Mouse (Mus musculus) hindbrain, postnatal 0 days (tissue): ENCODE data around the gene Sall1. TPM values are rescaled to one million over a fixed set of nuclear protein-coding genes. Genes with fewer than 3 reads are reported as not detected.
A peak's percentile ranks its signal among the peaks of the same experiment; 100 is the strongest.

Source experiments
- ATAC-seq: fragments of 200-750 bp; cut with Nextera tagmentation; 2 replicates; pipeline ENCODE4 v1.8.0; 2017; ENCODE audit warnings: mild to moderate bottlenecking, moderate TSS enrichment, moderate library complexity
- DNase-seq: peaks from one replicate; pipeline ENCODE4 v3.0.0-alpha.2; 2015; ENCODE audit warnings: low spot score
- H3K27ac ChIP-seq: fragments of 300-500 bp; sonication (generic); 2 replicates; pipeline ENCODE4 v1.5.1; 2014; ENCODE audit warnings: mild to moderate bottlenecking
- H3K27me3 ChIP-seq: fragments of 300-500 bp; sonication (generic); 2 replicates; pipeline ENCODE4 v1.6.1; 2014; ENCODE audit warnings: low read length, mixed read lengths; ENCODE audit not compliant: insufficient read depth
- H3K36me3 ChIP-seq: fragments of 300-500 bp; sonication (generic); 2 replicates; pipeline ENCODE4 v1.6.1; 2014; ENCODE audit warnings: low read length, mixed read lengths; ENCODE audit not compliant: insufficient read depth
- H3K4me1 ChIP-seq: fragments of 300-500 bp; sonication (generic); 2 replicates; pipeline ENCODE4 v1.6.1; 2014; ENCODE audit warnings: antibody characterized with exemption, low read length, mixed read lengths; ENCODE audit not compliant: insufficient read depth
- H3K4me2 ChIP-seq: fragments of 300-500 bp; sonication (generic); 2 replicates; pipeline ENCODE4 v1.6.1; 2014; ENCODE audit warnings: low read depth, mild to moderate bottlenecking, low read length, moderate library complexity, mixed read lengths
- H3K4me3 ChIP-seq: fragments of 300-500 bp; sonication (generic); 2 replicates; pipeline ENCODE4 v1.5.1; 2014; ENCODE audit warnings: low read length
- H3K9ac ChIP-seq: fragments of 300-500 bp; sonication (generic); replicated peaks from 2 replicates; pipeline ENCODE4 v1.6.1; 2014; ENCODE audit warnings: mild to moderate bottlenecking, low read length, moderate library complexity, mixed read lengths
- H3K9me3 ChIP-seq: fragments of 300-500 bp; sonication (generic); 2 replicates; pipeline ENCODE4 v1.6.1; 2016; ENCODE audit warnings: low read length, mixed read lengths
- CTCF ChIP-seq: IDR thresholded peaks from 2 replicates; pipeline ENCODE4 v1.5.1; 2016; ENCODE audit warnings: antibody characterized with exemption, control low read depth, low read depth
- WGBS: fragments of 180-500 bp; shearing (Covaris S2); extraction: QIAGEN DNeasy Blood & Tissue Kit; methylation state at CpG from one replicate; pipeline ENCODE4 v1.1.7; 2014; 5-methylcytosine and 5-hydroxymethylcytosine counted together
- polyA plus RNA-seq: library from polyadenylated mRNA; unstranded; fragments of >200 nt; fragmentation: Nextera tagmentation; extraction: Ambion mirVana; gene quantifications from 2 replicates; pipeline ENCODE4 v1.2.1, GENCODE M21; 2015
- total RNA-seq: library from RNA; depleted of rRNA; stranded (reverse); fragments of >200 nt; gene quantifications from 2 replicates; pipeline ENCODE4 v1.2.3, GENCODE M21; 2014

Gene Sall1
- total and polyA plus RNA-seq, 2 experiments from 2014 or later = 3.3 to 7.5 TPM

- 81% methylated on average over 8 of the region's 8 CpGs for WGBS
- Histone ChIP-seq H3K27ac (no peak overlapping the region), H3K9me3 (no peaks in the 10 kb centered on the region), H3K4me3 (no peak overlapping the region), H3K4me2 (no peak overlapping the region), H3K9ac (no peak overlapping the region), H3K27me3 (no peaks in the 10 kb centered on the region), H3K36me3 (no peaks in the 10 kb centered on the region), H3K4me1 (peaks cover 5% of the 10 kb centered on the region; the same call in 1 of the 2 replicates)
- TF ChIP-seq CTCF = no peak
- DNase-seq (no peak), ATAC-seq (no peak)
Measured at GRCm38 (mm10) chr8:89060717-89061116, 16.8 kb upstream of the Sall1 start.

- Histone ChIP-seq H3K9ac (no peak overlapping the region), H3K27me3 (no peaks in the 10 kb centered on the region), H3K27ac (no peak overlapping the region), H3K4me3 (no peak overlapping the region), H3K4me2 (no peak overlapping the region), H3K36me3 (no peaks in the 10 kb centered on the region), H3K9me3 (no peaks in the 10 kb centered on the region), H3K4me1 (peaks cover 5% of the 10 kb centered on the region; the same call in 1 of the 2 replicates)
- 30% methylated on average over 6 of the region's 6 CpGs for WGBS
- DNase-seq (no peak), ATAC-seq (no peak)
- no peak for TF ChIP-seq CTCF
Measured at GRCm38 (mm10) chr8:89059507-89059906, 15.5 kb upstream of the Sall1 start.

- ATAC-seq (no peak), DNase-seq (no peak)
- no peak overlapping the region for H3K27ac ChIP-seq
- peaks cover 5% of the 10 kb centered on the region; the same call in 1 of the 2 replicates for H3K27me3 ChIP-seq
- H3K9ac ChIP-seq = no peak overlapping the region
- H3K4me2 ChIP-seq = no peak overlapping the region
- no peaks in the 10 kb centered on the region for H3K9me3 ChIP-seq
- no peak overlapping the region for H3K4me3 ChIP-seq
- no peaks in the 10 kb centered on the region for H3K4me1 ChIP-seq
- 91% methylated on average over 7 of the region's 7 CpGs for WGBS
- H3K36me3 ChIP-seq = no peaks in the 10 kb centered on the region
- TF ChIP-seq CTCF = no peak
Measured at GRCm38 (mm10) chr8:89052880-89053279, 8.9 kb upstream of the Sall1 start.

- Histone ChIP-seq H3K4me2 (peak overlapping the region; percentile 16), H3K27me3 (peaks cover 31% of the 10 kb centered on the region), H3K4me1 (no peaks in the 10 kb centered on the region), H3K9ac (no peak overlapping the region), H3K27ac (no peak overlapping the region), H3K9me3 (no peaks in the 10 kb centered on the region), H3K36me3 (no peaks in the 10 kb centered on the region), H3K4me3 (no peak overlapping the region)
- no peak for ATAC-seq
- DNase-seq = no peak
- 15% methylated on average over 26 of the region's 26 CpGs for WGBS
- TF ChIP-seq CTCF = peak; percentile 6; the same call in 1 of the 2 replicates
Measured at GRCm38 (mm10) chr8:89046639-89047348, 2.8 kb upstream of the Sall1 start.

- Histone ChIP-seq H3K4me1 (no peaks in the 10 kb centered on the region), H3K9me3 (no peaks in the 10 kb centered on the region), H3K4me3 (no peak overlapping the region; the same call in 1 of the 2 replicates), H3K4me2 (peak overlapping the region; percentile 72), H3K27me3 (peaks cover 31% of the 10 kb centered on the region), H3K36me3 (no peaks in the 10 kb centered on the region), H3K27ac (no peak overlapping the region), H3K9ac (no peak overlapping the region)
- TF ChIP-seq CTCF = no peak
- ATAC-seq (no peak), DNase-seq (no peak)
- 5% methylated on average over 14 of the region's 15 CpGs for WGBS
Measured at GRCm38 (mm10) chr8:89046226-89046625, 2.3 kb upstream of the Sall1 start.

- Histone ChIP-seq H3K9ac (no peak overlapping the region), H3K27ac (no peak overlapping the region), H3K4me2 (peak overlapping the region; percentile 72), H3K36me3 (no peaks in the 10 kb centered on the region), H3K4me1 (no peaks in the 10 kb centered on the region), H3K4me3 (peak overlapping the region; percentile 52; the same call in 1 of the 2 replicates), H3K27me3 (peaks cover 31% of the 10 kb centered on the region), H3K9me3 (no peaks in the 10 kb centered on the region)
- no peak for DNase-seq
- whole genome bisulfite sequencing = 5% methylated on average over 17 of the region's 17 CpGs
- TF ChIP-seq CTCF = no peak
- ATAC-seq = no peak
Measured at GRCm38 (mm10) chr8:89045726-89046125, 1.8 kb upstream of the Sall1 start.

- WGBS = 2% methylated on average over 29 of the region's 30 CpGs
- H3K4me2 ChIP-seq = peak overlapping the region; percentile 72
- no peak for TF ChIP-seq CTCF
- ATAC-seq = no peak
- H3K4me1 ChIP-seq = no peaks in the 10 kb centered on the region
- H3K27ac ChIP-seq = no peak overlapping the region
- no peaks in the 10 kb centered on the region for H3K36me3 ChIP-seq
- H3K27me3 ChIP-seq = peaks cover 31% of the 10 kb centered on the region
- H3K4me3 ChIP-seq = peak overlapping the region; percentile 52
- DNase-seq = no peak
- H3K9ac ChIP-seq = no peak overlapping the region
- H3K9me3 ChIP-seq = no peaks in the 10 kb centered on the region
Measured at GRCm38 (mm10) chr8:89045218-89045601, 1.2 kb upstream of the Sall1 start.
